Mouse (Mus musculus): ENCODE results near the gene Pde1c. TPM values are rescaled to one million over a fixed set of nuclear protein-coding genes. Genes with fewer than 3 reads are reported as not detected.

Pde1c gene
- total RNA-seq, 2 experiments from 2014 or later = 3.1 to 3.6 TPM

DNA sequence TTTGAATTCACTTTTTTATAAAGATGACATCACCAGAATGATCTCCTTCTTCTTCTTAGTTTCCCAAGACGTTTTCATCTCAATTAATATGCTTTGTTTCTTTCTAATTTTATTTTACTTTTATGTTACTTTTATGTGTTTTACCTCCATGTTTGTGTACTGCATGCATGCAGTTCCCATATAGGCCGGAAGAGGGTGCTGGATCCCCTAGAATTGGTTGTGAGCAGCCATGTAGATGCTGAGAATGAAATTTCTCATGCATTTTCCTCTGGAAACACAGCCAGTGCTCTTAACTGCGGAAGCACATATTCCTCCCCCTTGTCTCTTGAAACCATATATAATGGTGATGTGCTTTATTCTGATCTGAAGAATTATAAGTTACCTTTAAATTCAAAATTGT, 110.8 kb downstream of the Pde1c start:
- DNase-seq (ENCODE audit: extremely low spot score in 1 of 2, low spot score in 1 of 2) = no peak

- DNase-seq (ENCODE audit: extremely low spot score in 1 of 2, low spot score in 1 of 2) = no peak
These were observed 121.0 kb downstream of the Pde1c start for GRCm38 (mm10) chr6:56447917-56448316.

DNA sequence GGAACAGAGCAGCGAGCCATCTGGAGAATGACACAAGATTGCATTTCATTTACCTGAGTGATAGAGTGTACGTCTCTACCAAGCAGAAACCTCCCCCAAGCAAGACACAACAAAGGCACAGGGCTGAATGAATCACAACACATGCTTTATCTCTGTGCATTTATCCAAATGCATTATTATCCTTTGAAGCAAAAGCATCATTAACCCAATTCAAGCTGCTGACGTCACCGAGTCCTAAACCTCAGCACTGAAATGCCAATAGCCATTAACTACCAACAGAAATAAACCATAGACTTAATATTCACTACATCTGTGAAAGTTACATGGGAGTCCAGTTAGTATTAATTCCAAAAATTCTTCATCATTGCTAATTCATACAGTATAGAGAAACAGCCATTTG, 127.4 kb downstream of the Pde1c start:
- no peak for DNase-seq (ENCODE audit: extremely low spot score in 1 of 2, low spot score in 1 of 2)

DNA sequence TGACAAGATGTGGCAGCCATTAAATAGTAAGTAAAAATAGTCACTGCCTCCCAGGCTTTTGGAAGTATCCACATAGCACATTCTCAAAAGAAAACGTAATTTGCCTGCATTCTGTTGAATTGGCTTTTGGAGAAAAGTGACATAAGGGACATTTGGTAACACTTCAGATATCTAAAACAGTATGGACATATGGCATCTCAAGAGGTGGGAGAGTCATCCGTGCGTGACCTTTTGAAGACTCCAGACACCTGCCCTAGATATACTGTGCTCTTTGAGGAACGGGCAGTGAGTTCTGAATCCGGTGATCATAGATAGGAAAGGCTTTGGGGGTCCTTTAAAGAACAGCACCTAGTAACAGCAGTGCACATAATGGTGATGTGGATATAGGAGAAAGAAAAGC, 143.1 kb downstream of the Pde1c start:
- DNase-seq (ENCODE audit: extremely low spot score in 1 of 2, low spot score in 1 of 2) = no peak

DNA sequence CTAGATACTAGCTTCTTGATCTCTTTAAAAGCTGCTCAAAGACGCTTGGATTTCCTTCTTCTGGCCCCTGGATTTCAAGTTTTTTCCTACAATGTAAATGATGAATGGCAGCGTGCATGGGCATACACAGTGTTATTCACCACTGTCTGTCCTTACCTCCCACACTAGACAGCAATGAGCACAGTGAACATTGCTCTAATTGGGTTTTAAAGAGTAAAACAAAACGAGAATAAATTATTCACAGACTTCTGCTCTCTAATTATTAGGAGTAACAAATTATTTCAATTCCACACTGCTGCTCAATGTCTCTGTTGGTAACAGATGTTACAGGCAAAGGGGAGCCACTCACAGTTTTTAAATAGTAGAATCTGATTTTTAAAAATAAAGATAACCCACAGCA, 146.0 kb downstream of the Pde1c start:
- no peak for DNase-seq (ENCODE audit: extremely low spot score in 1 of 2, low spot score in 1 of 2)

- DNase-seq (ENCODE audit: extremely low spot score in 1 of 2, low spot score in 1 of 2) = no peak
These were observed 152.7 kb downstream of the Pde1c start for GRCm38 (mm10) chr6:56416191-56416590.

DNA sequence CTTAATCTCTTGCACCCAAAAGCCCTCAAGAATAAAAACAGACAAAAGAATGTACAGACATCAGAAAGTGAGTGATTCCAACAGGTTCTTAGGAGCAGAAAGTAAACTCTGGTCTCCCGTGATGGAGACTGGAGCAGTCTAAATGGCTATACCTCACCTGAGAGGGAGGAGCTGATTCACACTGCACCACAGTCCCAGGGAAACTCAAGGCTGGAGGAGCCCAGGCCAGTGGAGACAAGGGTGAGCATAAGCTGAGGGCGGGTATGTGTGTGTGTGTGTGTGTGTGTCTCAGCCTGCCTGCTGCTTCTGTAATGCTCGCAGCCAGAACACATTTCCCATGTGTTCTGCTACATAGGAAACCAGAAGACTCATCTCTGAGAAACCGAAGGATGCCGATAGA, 179.7 kb downstream of the Pde1c start:
- no peak for DNase-seq (ENCODE audit: extremely low spot score in 1 of 2, low spot score in 1 of 2)

DNA sequence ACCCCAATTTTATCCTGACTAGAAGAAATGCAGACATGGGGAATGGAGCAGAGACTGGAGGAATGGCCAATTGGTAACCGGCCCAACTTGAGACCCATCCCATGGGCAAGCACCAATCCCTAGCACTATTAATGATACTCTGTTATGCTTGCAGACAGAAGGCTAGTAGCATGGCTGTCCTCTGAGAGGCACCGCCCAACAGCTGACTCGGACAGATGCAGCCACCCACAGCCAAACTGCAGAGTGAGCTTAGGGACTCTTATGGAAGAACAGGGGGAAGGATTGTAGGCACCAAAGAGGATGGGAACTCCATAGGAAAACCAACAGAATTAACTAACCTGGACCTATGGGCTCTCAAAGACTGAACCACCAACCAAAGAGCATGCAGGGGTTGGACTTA, 192.5 kb downstream of the Pde1c start:
- no peak for DNase-seq (ENCODE audit: extremely low spot score in 1 of 2, low spot score in 1 of 2)

DNA sequence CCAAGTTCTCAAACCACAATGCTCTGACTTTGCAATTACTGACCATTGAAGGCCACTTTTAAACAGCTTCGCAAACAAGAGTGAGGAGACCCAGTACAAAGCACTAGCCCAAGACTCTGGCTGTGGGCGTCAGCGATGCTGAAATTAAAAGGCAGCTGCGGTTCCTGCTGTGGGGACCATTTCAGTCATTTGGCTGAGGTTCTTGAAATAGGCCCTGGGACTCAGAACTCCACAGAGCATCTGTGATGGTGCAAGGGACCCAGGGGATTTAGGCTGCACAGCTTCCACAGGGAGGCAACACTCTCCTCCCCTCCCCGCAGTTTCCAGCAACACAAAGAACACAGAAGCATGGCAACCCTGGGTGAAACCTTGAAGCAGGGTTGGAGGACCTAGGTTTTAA, 194.7 kb downstream of the Pde1c start:
- no peak for DNase-seq (ENCODE audit: extremely low spot score in 1 of 2, low spot score in 1 of 2)

DNA sequence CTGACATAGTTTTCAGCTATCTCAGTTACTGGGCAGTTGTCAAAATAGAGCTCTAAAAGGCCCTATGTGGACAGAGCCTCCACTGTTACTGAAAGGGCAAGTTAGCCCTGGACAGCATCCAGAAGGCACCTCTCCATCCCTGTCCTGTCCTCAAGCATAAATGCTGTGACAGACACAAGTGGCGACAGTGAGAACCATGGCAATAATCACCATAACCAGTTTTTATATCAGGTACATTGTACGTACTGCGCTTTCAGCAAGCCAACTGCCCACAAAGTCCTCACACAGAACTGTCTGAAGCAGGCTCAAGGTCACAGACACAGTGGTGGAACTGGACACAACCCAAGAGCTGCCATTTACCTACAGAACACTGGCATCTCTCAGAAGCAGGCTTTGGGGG, 195.2 kb downstream of the Pde1c start:
- DNase-seq (ENCODE audit: extremely low spot score in 1 of 2, low spot score in 1 of 2) = no peak

GRCm38 (mm10) chr6:56373046-56373751, 195.7 kb downstream of the Pde1c start:
- no peak for DNase-seq (ENCODE audit: extremely low spot score in 1 of 2, low spot score in 1 of 2)

GRCm38 (mm10) chr6:56369462-56369861, 199.4 kb downstream of the Pde1c start:
- DNase-seq (ENCODE audit: extremely low spot score in 1 of 2, low spot score in 1 of 2) = no peak

DNA sequence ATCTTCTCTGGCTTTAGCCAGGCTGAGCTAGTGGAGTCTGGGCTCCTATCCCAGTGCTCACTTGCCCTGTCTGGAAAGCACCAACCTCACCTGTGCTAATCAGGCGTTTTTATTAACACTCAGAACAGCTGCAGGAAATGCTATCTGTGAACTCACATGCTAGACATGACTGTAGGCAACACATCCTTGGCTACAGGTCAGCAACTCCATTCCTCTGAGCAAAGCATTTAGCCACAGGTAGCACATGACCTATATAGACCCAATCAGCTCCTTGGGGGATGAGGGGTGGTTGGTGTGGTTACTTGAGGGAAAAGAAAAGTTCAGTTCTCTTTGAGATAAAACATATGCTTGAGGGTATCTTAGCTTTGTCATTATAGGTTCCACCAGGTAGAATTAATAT, 200.8 kb downstream of the Pde1c start:
- DNase-seq (ENCODE audit: extremely low spot score in 1 of 2, low spot score in 1 of 2) = no peak

- DNase-seq (ENCODE audit: extremely low spot score in 1 of 2, low spot score in 1 of 2) = no peak
These were observed 201.6 kb downstream of the Pde1c start for GRCm38 (mm10) chr6:56367257-56367656.

DNA sequence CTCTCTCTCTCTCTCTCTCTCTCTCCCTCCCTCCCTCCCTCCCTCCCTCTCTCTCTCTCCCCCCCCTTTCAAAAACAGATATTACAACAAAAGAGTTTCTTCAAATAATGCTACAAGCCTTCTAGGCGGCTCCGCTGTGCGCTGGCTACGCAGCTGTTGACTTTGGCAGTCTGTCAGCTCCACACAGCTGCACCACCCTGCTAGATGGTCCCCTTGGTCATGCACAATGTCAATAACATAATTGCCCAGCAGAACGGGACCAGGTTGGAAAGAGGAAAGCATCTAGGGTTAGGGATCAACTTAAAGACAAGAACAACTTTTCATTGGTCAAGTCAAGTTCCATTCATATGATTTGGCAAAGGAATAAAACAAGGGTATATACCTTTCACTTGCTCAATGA, 206.3 kb downstream of the Pde1c start:
- DNase-seq (ENCODE audit: extremely low spot score in 1 of 2, low spot score in 1 of 2) = no peak

GRCm38 (mm10) chr6:56362128-56362545, 206.8 kb downstream of the Pde1c start:
- DNase-seq (ENCODE audit: extremely low spot score in 1 of 2, low spot score in 1 of 2) = no peak

DNA sequence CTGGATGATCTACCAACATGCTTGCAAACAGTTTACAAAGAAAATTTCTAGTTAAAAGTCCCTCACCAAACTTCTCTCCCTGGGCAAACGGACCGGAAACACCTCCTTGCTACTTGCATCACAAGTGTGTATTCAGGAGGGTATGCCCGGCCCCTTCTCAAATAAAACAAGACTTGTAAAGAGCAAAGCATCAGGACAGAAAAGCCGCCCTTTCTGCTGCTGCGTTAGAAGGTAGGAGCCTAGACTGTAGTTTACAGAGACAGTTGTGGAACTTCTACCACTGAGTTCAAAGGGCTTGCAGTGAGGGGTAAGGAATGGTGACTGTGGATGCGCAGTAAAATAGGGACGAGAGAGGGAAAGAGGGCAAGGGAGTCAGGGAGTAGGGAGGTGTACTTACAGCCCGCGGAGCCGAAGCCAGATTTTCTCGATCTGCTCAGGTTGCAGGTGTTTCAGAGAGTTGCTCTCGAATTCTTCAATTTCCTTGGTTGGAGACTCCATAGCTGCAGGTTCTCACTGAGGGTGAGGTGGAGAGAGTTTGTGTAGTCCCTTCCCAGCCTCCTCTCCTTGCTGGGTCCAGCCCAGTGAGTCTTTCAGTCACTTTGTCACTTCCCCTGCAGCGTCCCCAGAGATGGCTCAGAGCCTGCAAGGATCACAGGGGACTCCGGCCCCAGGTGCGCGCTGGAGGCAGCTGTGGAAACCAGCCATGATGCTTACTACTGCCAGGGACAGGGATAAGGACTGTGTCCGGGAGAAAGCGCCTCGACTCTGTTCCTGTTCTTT, 207.4 kb downstream of the Pde1c start:
- DNase-seq (ENCODE audit: extremely low spot score in 1 of 2, low spot score in 1 of 2) = no peak

DNA sequence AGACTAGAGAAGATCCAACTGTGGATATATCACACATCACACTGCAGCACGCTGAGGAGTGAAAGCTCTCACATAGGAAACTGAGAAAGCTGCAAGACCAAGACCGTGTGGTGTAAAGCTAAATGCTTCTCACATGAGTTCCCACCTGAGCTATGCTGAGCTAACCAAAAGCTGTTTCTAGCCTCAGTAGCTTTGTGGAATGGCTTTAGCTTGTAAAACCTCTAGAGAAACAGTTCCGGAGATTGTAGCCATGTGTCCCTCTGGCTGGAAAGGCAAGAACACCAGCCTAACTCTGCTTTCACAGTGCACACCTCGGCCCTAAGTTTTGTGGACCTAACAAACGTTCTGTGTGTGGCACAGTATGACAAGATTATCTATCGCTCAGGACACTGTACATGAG, 208.8 kb downstream of the Pde1c start:
- DNase-seq (ENCODE audit: extremely low spot score in 1 of 2, low spot score in 1 of 2) = no peak

- DNase-seq (ENCODE audit: extremely low spot score in 1 of 2, low spot score in 1 of 2) = no peak
These were observed 209.8 kb downstream of the Pde1c start for GRCm38 (mm10) chr6:56359126-56359525.

DNA sequence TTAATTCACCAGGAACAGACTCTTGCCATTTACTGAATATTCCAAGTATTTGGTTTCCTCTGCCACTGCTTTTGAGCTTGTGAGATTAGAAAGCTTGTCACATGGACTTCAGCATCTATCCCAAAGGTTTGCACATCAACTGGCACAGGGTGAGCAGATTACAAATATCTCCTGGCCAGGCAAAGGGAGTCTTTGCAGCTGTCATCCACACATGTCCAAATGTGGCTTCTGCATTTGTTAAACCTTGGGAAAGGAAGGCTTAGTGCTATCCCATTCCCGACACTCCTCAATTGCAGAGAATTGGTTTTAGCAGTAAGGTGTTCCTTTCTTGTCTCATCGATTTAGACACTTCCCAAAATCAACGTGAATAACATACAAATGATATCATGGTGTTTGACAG, 221.7 kb downstream of the Pde1c start:
- DNase-seq (ENCODE audit: extremely low spot score in 1 of 2, low spot score in 1 of 2) = no peak

DNA sequence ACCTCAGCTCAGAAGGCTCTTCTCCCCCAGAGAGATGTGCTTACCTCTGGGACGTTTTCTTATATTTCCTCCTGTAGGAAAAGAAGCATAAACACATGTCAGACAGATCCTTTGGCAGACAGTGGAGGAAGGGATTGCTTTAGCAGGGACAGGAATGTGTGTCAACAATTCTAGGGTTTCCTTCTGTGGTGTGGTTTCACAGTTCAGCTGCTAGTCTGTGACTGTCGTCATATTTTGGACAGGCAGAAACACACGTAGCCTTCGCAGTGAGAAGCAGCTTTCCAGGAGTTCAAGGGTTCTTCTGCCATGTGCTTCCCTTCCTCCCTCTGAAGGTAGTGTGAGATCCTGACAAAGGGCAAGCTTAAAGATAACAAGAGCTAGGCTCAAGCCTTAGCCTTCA, 223.8 kb downstream of the Pde1c start:
- no peak for DNase-seq (ENCODE audit: extremely low spot score in 1 of 2, low spot score in 1 of 2)

GRCm38 (mm10) chr6:56342005-56342404, 226.9 kb downstream of the Pde1c start:
- DNase-seq (ENCODE audit: extremely low spot score in 1 of 2, low spot score in 1 of 2) = no peak
